Mouse (Mus musculus) embryonic fibroblast, embryonic 13.5 days (primary cell): ENCODE results near the gene Pld5. TPM values are rescaled to one million over a fixed set of nuclear protein-coding genes. Genes with fewer than 3 reads are reported as not detected.

ENCODE experiments used
- H3K27ac ChIP-seq: 2 replicates; pipeline ENCODE4 v1.5.1; 2012; ENCODE audit warnings: low read length, control low read depth, inconsistent platforms; ENCODE audit not compliant: insufficient read depth
- H3K4me1 ChIP-seq: 2 replicates; pipeline ENCODE4 v1.6.1; 2011; ENCODE audit warnings: low read length; ENCODE audit not compliant: control insufficient read depth, insufficient read depth
- H3K4me3 ChIP-seq: 2 replicates; pipeline ENCODE4 v1.5.1; 2011; ENCODE audit warnings: mild to moderate bottlenecking, control low read depth, low read length; ENCODE audit not compliant: insufficient read depth
- CTCF ChIP-seq: IDR thresholded peaks from 2 replicates; pipeline ENCODE4 v1.5.1; 2011; ENCODE audit warnings: mild to moderate bottlenecking, control low read depth, low read length, moderate library complexity, borderline replicate concordance; ENCODE audit not compliant: insufficient read depth
- POLR2A ChIP-seq: IDR thresholded peaks from 2 replicates; pipeline ENCODE4 v1.6.1; 2011; ENCODE audit warnings: low read depth, mild to moderate bottlenecking, control low read depth, low read length, moderate library complexity
- polyA plus RNA-seq: library from polyadenylated mRNA; stranded (reverse); fragments of >200 nt; gene quantifications from 2 replicates; pipeline ENCODE4 v1.2.4, GENCODE M21; 2011; ENCODE audit warnings: low read depth; ENCODE audit not compliant: missing spikeins, insufficient read length

The Pld5 gene
- polyA plus RNA-seq, 1 experiment, result 1.3 TPM

DNA sequence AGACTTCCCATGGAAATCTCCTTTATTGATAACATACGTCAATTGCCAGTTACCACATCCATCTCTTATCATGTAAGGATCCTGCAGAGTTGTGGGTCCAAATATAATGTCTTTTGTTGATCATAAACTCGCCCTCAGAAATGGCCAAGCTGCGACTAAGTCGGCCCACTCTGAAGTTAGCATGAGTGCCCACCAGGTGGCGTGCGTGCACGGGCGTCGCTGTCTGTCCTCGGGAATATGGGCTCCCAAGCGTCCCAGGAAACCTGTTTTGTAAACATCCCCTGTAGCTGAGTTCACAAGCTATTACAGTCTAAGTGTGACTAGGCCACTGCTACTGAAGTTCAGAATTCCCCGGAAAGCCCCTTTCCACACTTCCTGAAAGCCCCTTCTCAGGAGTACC, 51.9 kb downstream of the Pld5 start:
- TF ChIP-seq CTCF (peak; percentile 94), POLR2A (no peak)
- Histone ChIP-seq H3K4me3 (no peak overlapping the region), H3K4me1 (no peaks in the 10 kb centered on the region), H3K27ac (no peak overlapping the region)

DNA sequence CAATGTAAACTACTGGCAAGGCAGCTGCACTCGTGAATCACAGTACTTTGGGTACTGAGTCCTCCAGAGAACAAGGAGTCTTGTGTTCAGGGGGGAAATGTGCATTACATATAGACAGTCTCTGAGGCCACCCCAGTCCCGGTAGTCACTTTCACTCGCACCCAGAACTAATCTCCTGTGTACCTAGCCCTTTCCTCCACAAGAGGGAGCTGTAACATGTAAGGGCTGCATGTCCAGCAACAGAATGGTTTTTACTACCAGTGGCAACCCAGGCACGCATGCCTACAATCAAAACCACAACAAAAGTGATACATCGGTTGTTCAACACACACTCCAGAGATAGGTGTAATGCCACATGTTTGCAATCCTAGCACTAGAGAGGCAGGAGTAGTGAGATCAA, 56.9 kb downstream of the Pld5 start:
- no peak overlapping the region for H3K4me3 ChIP-seq
- TF ChIP-seq CTCF, result no peak
- no peak for TF ChIP-seq POLR2A
- no peak overlapping the region for H3K27ac ChIP-seq

DNA sequence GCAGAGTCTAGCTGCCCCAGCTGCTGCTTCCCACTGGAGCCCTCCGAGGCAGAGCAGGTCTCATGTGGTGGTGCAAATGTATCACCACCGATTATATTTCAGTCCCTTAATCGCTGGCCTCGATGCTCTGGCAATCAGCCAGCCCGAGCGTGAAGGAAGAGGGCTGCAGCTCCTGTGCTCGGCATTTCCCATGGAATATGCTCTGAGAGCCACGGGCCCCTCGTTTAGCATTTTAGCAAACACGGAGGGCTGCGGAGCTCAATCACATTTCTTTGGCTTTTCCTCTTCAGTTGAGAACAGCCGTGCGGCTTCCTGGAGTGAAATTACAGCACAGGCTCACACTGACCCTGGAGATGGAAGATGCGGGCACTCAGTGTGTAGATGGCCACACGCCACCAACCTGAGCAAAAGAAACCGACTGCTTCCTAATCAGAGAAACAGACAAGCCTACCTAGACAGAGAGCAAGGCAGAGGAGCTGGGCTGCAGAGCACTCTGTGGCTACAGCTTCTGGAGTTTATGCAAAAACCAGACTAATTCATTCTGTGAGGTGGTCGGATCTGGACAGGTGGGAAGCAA, 61.4 kb downstream of the Pld5 start:
- no peak for TF ChIP-seq POLR2A
- no peak for TF ChIP-seq CTCF
- no peak overlapping the region for H3K4me3 ChIP-seq
- H3K4me1 ChIP-seq, result no peaks in the 10 kb centered on the region
- H3K27ac ChIP-seq, result no peak overlapping the region

More for the DNA sequence above, 56.9 kb downstream of the Pld5 start:
- no peaks in the 10 kb centered on the region for H3K4me1 ChIP-seq

DNA sequence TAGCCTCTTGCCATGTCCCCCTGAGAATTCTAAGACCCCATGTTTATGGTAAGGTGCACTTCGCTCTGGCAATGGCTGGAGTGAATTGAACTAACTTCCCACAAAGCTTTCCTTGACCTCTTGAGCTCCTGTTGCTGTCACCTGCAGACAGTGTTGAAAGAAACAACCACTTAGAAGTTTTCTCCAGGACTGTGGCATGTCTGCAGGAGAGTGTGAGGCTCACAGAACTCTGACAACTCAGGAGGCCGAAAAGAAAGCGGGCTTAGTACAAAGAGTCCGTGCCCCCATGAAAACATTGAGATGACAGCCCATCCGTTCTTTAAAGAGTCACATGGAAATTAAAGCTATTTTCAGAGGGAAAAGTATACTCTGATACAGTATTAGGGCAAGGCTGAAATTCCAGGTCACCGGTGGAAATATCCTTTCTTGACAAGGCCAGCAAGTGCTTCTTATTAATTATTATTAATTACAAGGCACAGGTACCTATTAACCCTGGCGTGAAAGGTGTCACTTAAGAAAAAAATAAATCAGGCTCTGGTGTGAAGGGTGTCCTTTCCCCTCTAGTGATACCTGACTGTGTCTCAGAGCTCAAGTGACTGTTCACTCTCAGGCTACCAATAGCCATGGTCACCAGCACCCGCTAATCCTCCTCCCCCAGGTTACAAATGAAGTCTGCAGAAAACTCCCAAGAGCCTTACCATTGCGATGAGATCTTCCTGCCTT, 62.0 kb downstream of the Pld5 start:
- TF ChIP-seq POLR2A (no peak), CTCF (no peak)
- Histone ChIP-seq H3K27ac (no peak overlapping the region), H3K4me3 (no peak overlapping the region), H3K4me1 (no peaks in the 10 kb centered on the region)

DNA sequence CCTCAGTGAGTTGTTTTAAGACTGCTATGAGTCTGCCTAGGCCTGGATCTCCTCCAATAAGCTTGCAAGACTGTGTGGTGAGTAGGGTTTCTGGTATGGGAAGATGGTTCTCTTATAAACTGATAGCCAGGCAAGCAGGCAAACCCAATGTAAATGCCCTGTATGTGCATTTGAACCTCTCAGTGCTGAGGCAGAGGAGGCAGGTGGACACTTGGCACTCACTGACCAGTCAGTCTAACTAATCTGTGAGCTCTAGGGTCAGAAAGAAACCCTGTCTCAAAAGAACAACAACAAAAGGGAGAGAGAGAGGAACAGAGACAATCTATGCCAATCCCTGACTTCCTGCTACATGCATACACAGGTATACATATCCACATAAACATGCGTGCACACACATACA, 64.3 kb downstream of the Pld5 start:
- no peaks in the 10 kb centered on the region for H3K4me1 ChIP-seq
- TF ChIP-seq CTCF, result no peak
- TF ChIP-seq POLR2A, result no peak
- H3K4me3 ChIP-seq, result no peak overlapping the region
- H3K27ac ChIP-seq, result no peak overlapping the region

DNA sequence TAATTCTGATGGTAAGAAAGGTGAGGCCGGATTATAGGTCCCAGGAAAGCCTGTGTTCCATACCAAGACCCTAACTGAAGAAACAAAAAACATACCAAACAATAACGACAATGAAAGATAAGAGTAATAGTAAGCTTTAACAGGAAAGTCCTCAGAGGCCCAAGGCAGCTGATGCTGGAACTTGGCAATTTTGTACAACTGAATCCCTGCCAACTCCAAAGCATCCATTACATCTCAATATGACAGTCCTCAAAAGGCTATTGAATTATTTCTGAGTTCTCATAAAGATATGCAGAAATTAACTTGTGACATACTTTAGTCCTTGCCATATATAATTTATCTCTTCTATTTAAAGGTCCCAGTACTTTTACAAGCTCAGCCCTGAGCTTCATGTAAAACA, 67.1 kb downstream of the Pld5 start:
- no peak overlapping the region for H3K27ac ChIP-seq

DNA sequence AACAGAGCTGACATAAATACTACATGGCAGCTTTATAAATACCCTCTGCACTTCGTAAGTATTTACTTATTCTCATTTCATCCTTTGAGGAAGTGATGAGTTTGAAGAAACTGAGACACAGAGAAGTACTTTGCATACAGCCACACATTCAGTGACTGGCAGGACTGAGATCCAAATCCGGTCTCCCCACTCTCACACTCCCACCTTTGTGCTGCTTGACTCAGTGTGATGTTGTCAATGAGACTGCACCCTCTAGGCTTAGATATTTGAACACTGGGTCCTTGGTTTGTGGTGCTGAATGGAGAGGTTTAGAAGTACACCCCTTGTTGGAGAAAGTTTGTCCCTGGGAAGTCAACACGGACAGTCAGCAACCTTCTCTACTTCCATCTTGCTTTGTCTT, 72.8 kb downstream of the Pld5 start:
- TF ChIP-seq CTCF (no peak), POLR2A (no peak)
- H3K27ac ChIP-seq, result no peak overlapping the region
- no peak overlapping the region for H3K4me3 ChIP-seq
- no peaks in the 10 kb centered on the region for H3K4me1 ChIP-seq

More for the DNA sequence above, 67.1 kb downstream of the Pld5 start:
- H3K4me3 ChIP-seq, result no peak overlapping the region
- H3K4me1 ChIP-seq, result no peaks in the 10 kb centered on the region
- no peak for TF ChIP-seq CTCF
- no peak for TF ChIP-seq POLR2A

DNA sequence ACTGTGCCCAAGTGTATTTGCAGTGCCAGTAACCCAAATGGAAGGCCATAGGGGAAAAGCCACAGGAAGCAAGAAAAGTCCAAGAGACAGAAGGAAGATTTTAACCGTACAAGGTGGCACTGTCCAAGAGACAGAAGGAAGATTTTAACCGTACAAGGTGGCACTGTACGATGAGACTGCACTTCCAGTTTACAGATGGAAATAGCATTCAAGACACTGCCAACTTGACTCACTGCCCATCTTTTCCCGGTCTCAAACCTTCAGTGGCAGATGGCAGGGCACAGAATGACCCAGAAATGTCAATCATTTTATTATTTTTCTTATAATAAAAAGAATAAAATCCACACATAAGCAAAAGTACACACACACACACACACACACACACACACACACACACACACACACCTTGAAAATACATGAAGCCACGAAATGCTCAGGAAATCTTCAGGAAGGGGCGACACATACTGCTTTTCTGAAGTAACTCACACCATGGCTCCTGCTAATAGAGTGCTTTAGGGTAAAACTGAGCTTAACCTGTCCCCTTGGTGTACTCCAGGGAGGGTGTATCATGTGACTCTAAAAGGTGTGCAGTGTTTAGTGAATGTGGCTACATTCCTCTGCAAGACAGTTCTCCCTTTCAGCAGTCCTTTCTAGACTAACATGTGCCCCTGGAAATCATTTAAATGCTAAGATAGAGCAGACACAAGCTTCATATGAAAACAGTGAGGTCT, 77.9 kb downstream of the Pld5 start:
- no peak overlapping the region for H3K4me3 ChIP-seq
- no peak overlapping the region for H3K27ac ChIP-seq
- no peaks in the 10 kb centered on the region for H3K4me1 ChIP-seq
- TF ChIP-seq CTCF (no peak), POLR2A (no peak)

DNA sequence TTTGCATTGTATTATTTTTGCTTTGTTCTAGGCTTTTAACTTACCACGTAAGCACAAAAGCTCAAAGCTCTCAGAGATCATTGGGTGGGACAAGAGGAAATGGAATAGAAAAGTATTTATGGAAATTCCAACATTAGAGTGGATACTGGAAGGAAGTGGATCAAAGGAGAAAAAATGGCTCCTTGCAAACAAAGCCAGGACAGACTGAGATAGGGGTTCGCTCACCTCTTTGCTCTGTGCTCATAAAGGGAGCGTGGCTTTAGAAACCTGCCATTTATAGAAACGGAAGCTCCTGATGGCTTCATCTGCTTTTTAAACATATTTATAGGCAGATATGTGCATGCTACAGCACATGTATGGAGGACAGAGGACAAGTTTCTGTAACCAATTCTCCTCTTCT, 78.8 kb downstream of the Pld5 start:
- no peaks in the 10 kb centered on the region for H3K4me1 ChIP-seq
- no peak overlapping the region for H3K27ac ChIP-seq
- H3K4me3 ChIP-seq, result no peak overlapping the region
- TF ChIP-seq CTCF (no peak), POLR2A (no peak)

DNA sequence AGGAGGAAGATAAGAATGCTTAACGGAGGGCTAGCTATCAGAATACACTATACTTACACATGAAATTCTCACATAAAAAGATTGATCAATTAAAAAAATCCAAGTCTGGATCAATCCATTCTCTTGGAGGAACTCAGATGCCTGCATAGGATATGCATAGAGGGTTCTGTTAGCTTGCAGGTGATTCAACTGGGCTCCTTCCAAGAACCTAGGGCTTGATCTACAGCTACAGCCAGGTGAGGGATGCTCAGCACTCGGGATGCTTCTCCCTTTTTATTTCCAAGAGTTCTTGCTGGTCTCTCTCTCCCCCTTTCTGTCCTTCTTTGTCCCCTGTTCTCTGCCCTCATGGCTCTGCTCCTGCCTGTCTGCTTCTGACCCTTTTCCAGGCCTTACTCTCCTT, 80.4 kb downstream of the Pld5 start:
- Histone ChIP-seq H3K27ac (no peak overlapping the region), H3K4me3 (no peak overlapping the region), H3K4me1 (no peaks in the 10 kb centered on the region)
- TF ChIP-seq CTCF, result no peak
- TF ChIP-seq POLR2A, result no peak

DNA sequence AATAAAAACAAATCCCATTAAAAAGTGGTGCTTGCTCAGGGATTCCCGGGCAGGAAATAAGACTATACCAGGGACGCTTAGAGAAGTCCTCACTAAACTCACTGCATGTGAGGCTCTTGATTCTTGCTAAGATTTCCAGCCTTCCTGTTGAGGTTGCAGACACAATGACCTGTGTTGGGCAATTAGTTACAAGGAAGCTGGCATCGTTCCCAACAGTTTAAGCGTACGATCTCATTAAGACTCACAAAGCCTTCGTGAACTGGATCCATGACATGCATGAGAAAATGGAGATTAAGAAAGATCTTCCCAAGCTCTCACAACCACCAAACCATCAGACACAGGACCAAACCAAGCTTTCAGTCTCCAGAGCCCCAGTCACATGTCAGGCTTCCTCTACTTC, 91.1 kb downstream of the Pld5 start:
- TF ChIP-seq POLR2A, result no peak
- TF ChIP-seq CTCF, result no peak
- Histone ChIP-seq H3K4me1 (no peaks in the 10 kb centered on the region), H3K4me3 (no peak overlapping the region), H3K27ac (no peak overlapping the region)
